Mouse (Mus musculus) limb, embryonic 15.5 days (tissue): Measurements from ENCODE around the gene Fads6. TPM values are rescaled to one million over a fixed set of nuclear protein-coding genes. Genes with fewer than 3 reads are reported as not detected.

ENCODE experiments used
- ATAC-seq: fragments of 200-750 bp; cut with Nextera tagmentation; 2 replicates; pipeline ENCODE4 v1.8.0; 2017; ENCODE audit warnings: low read depth, moderate TSS enrichment; ENCODE audit not compliant: insufficient number of reproducible peaks, low FRiP score, low TSS enrichment
- H3K27ac ChIP-seq: fragments of 300-500 bp; sonication (generic); 2 replicates; pipeline ENCODE4 v1.5.1; 2015; ENCODE audit warnings: moderate library complexity, mild to moderate bottlenecking, inconsistent platforms
- H3K27me3 ChIP-seq: fragments of 300-500 bp; sonication (generic); 2 replicates; pipeline ENCODE4 v1.6.1; 2015; ENCODE audit warnings: inconsistent platforms
- H3K36me3 ChIP-seq: fragments of 300-500 bp; sonication (generic); 2 replicates; pipeline ENCODE4 v1.6.1; 2015; ENCODE audit warnings: inconsistent platforms
- H3K4me1 ChIP-seq: fragments of 300-500 bp; sonication (generic); 2 replicates; pipeline ENCODE4 v1.6.1; 2015; ENCODE audit warnings: inconsistent platforms
- H3K4me2 ChIP-seq: fragments of 300-500 bp; sonication (generic); 2 replicates; pipeline ENCODE4 v1.6.1; 2015; ENCODE audit warnings: mild to moderate bottlenecking, inconsistent platforms
- H3K4me3 ChIP-seq: fragments of 300-500 bp; sonication (generic); 2 replicates; pipeline ENCODE4 v1.5.1; 2015; ENCODE audit warnings: mild to moderate bottlenecking, inconsistent platforms
- H3K9ac ChIP-seq: fragments of 300-500 bp; sonication (generic); 2 replicates; pipeline ENCODE4 v1.6.1; 2015; ENCODE audit warnings: inconsistent platforms
- H3K9me3 ChIP-seq: fragments of 300-500 bp; sonication (generic); 2 replicates; pipeline ENCODE4 v1.6.1; 2016; ENCODE audit warnings: inconsistent platforms
- WGBS: fragments of 180-500 bp; shearing (Covaris S2); methylation state at CpG from one replicate; pipeline ENCODE4 v1.1.7; 2015; 5-methylcytosine and 5-hydroxymethylcytosine counted together
- polyA plus RNA-seq: library from polyadenylated mRNA; unstranded; fragments of >200 nt; fragmentation: Nextera tagmentation; extraction: Ambion mirVana; gene quantifications from 2 replicates; pipeline ENCODE4 v1.2.1, GENCODE M21; 2015

Gene Fads6
- polyA plus RNA-seq, 1 experiment from 2014 or later = 0.24 TPM

GRCm38 (mm10) chr11:115296471-115297210 is 822 bp downstream of the Fads6 start:
- H3K9ac ChIP-seq = no peak overlapping the region

GRCm38 (mm10) chr11:115295939-115296338 is 1.5 kb downstream of the Fads6 start:
- Histone ChIP-seq H3K36me3 (no peaks in the 10 kb centered on the region), H3K27me3 (peaks cover 44% of the 10 kb centered on the region)

More at GRCm38 (mm10) chr11:115296471-115297210, 822 bp downstream of the Fads6 start:
- Histone ChIP-seq H3K4me3 (peak overlapping the region; percentile 43), H3K27me3 (peaks cover 44% of the 10 kb centered on the region), H3K4me1 (peaks cover 8% of the 10 kb centered on the region), H3K27ac (no peak overlapping the region), H3K9me3 (no peaks in the 10 kb centered on the region), H3K4me2 (peak overlapping the region; percentile 82), H3K36me3 (no peaks in the 10 kb centered on the region)
- no peak for ATAC-seq
- WGBS = 54% methylated on average over 21 of the region's 21 CpGs

GRCm38 (mm10) chr11:115292631-115293375 is 4.7 kb downstream of the Fads6 start:
- no peak overlapping the region for H3K27ac ChIP-seq
- no peak overlapping the region for H3K4me3 ChIP-seq
- H3K9ac ChIP-seq = no peak overlapping the region
- no peak overlapping the region for H3K4me2 ChIP-seq
- WGBS = 60% methylated on average over 14 of the region's 14 CpGs
- no peak for ATAC-seq
- peaks cover 22% of the 10 kb centered on the region for H3K27me3 ChIP-seq
- peaks cover 8% of the 10 kb centered on the region for H3K4me1 ChIP-seq
- H3K9me3 ChIP-seq = no peaks in the 10 kb centered on the region
- H3K36me3 ChIP-seq = no peaks in the 10 kb centered on the region

More at GRCm38 (mm10) chr11:115295939-115296338, 1.5 kb downstream of the Fads6 start:
- no peaks in the 10 kb centered on the region for H3K9me3 ChIP-seq
- no peak overlapping the region for H3K4me3 ChIP-seq
- ATAC-seq = no peak
- H3K9ac ChIP-seq = no peak overlapping the region
- H3K4me2 ChIP-seq = no peak overlapping the region
- H3K27ac ChIP-seq = no peak overlapping the region
- WGBS = 82% methylated on average over 11 of the region's 11 CpGs
- peaks cover 8% of the 10 kb centered on the region for H3K4me1 ChIP-seq

GRCm38 (mm10) chr11:115291503-115291902 is 6.0 kb downstream of the Fads6 start:
- H3K36me3 ChIP-seq = no peaks in the 10 kb centered on the region
- no peak overlapping the region for H3K9ac ChIP-seq
- H3K27ac ChIP-seq = no peak overlapping the region
- H3K9me3 ChIP-seq = no peaks in the 10 kb centered on the region
- peaks cover 10% of the 10 kb centered on the region for H3K27me3 ChIP-seq
- ATAC-seq = no peak
- WGBS = 76% methylated on average over 10 of the region's 10 CpGs
- no peaks in the 10 kb centered on the region for H3K4me1 ChIP-seq
- no peak overlapping the region for H3K4me3 ChIP-seq
- H3K4me2 ChIP-seq = no peak overlapping the region

- H3K27me3 ChIP-seq = peaks cover 4% of the 10 kb centered on the region
- H3K27ac ChIP-seq = no peak overlapping the region
- no peak overlapping the region for H3K4me3 ChIP-seq
- WGBS = 62% methylated on average over 6 of the region's 6 CpGs
- no peak overlapping the region for H3K9ac ChIP-seq
- no peak overlapping the region for H3K4me2 ChIP-seq
- no peak for ATAC-seq
- no peaks in the 10 kb centered on the region for H3K9me3 ChIP-seq
- H3K36me3 ChIP-seq = no peaks in the 10 kb centered on the region
- H3K4me1 ChIP-seq = no peaks in the 10 kb centered on the region
Measured at GRCm38 (mm10) chr11:115290919-115291318, 6.5 kb downstream of the Fads6 start.

DNA sequence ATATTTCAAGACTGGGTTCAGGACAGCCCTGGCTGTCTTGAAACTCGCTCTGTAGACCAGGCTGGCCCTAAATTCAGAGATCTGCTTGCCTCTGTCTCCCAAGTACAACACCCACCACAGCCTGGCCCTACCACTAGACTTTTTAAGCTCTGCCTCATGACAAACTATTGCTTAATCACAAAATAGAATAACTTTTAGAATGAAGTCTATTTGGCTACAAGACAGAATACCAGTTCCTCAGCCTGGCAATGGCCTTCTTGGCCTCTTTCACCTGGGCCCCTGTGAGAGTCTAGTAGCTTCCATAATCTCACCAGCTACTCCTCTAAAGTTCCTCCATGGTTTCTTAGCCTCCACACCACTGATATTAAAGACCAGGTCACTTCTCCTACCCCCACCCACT is 7.1 kb downstream of the Fads6 start:
- no peaks in the 10 kb centered on the region; the same call in 1 of the 2 replicates for H3K27me3 ChIP-seq
- ATAC-seq = no peak
- H3K36me3 ChIP-seq = no peaks in the 10 kb centered on the region
- no peak overlapping the region for H3K4me2 ChIP-seq
- no peak overlapping the region for H3K27ac ChIP-seq
- H3K4me1 ChIP-seq = no peaks in the 10 kb centered on the region
- 84% methylated on average over 1 of the region's 1 CpGs for WGBS
- H3K9me3 ChIP-seq = no peaks in the 10 kb centered on the region
- no peak overlapping the region for H3K9ac ChIP-seq
- no peak overlapping the region for H3K4me3 ChIP-seq

GRCm38 (mm10) chr11:115289885-115290284 is 7.6 kb downstream of the Fads6 start:
- H3K27ac ChIP-seq = no peak overlapping the region
- no peaks in the 10 kb centered on the region for H3K36me3 ChIP-seq
- H3K9me3 ChIP-seq = no peaks in the 10 kb centered on the region
- no peaks in the 10 kb centered on the region; the same call in 1 of the 2 replicates for H3K27me3 ChIP-seq
- H3K4me1 ChIP-seq = no peaks in the 10 kb centered on the region
- 72% methylated on average over 8 of the region's 8 CpGs for WGBS
- no peak for ATAC-seq
- no peak overlapping the region for H3K4me2 ChIP-seq
- H3K4me3 ChIP-seq = no peak overlapping the region
- H3K9ac ChIP-seq = no peak overlapping the region

DNA sequence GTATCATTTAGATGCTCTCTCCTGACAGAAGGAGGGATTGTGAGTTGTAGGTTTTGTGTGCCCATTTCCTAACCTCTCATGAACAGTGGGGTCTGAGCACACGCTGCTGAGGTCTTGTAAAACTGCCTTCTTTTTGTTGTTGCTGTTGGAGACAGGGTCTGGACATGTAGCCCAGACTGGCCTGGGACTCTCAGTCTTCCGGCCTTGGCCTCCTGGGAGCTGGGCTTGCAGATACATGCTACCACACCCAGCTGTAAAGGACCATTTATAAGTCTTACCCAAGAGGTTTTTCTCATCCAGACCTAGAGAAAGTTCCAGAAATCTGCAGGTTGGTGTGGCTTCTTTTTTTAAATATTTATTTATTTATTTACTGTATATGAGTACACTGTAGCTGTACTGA is 9.2 kb downstream of the Fads6 start:
- Histone ChIP-seq H3K36me3 (no peaks in the 10 kb centered on the region), H3K4me2 (no peak overlapping the region), H3K4me1 (no peaks in the 10 kb centered on the region), H3K27ac (no peak overlapping the region), H3K9ac (no peak overlapping the region), H3K4me3 (no peak overlapping the region), H3K9me3 (no peaks in the 10 kb centered on the region), H3K27me3 (no peaks in the 10 kb centered on the region; the same call in 1 of the 2 replicates)
- WGBS = 77% methylated on average over 2 of the region's 2 CpGs
- ATAC-seq = no peak

DNA sequence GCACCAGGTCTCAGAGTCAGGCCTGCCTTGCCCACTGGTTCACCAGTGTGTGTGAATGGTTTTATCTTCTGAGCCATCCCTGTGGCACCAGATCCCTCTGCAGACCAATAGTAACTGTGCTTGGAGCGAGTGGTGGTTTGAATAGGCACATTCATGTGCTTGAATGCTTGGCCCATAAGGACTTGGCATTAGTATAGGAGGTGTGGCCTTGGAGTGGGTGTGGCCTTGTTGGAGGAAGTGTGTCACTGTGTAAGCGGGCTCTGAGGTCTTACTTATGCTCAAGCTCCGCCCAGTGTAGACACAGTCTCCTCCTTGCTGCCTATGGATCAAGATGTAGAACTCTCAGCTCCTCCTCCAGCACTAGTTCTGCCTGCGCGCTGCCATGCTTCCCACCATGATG is 10.1 kb downstream of the Fads6 start:
- H3K9ac ChIP-seq = no peak overlapping the region
- no peaks in the 10 kb centered on the region; the same call in 1 of the 2 replicates for H3K27me3 ChIP-seq
- no peak overlapping the region for H3K27ac ChIP-seq
- H3K9me3 ChIP-seq = no peaks in the 10 kb centered on the region
- no peak overlapping the region for H3K4me3 ChIP-seq
- no peak overlapping the region for H3K4me2 ChIP-seq
- 84% methylated on average over 5 of the region's 5 CpGs for WGBS
- H3K4me1 ChIP-seq = no peaks in the 10 kb centered on the region
- no peak for ATAC-seq
- no peaks in the 10 kb centered on the region for H3K36me3 ChIP-seq

- Histone ChIP-seq H3K4me1 (no peaks in the 10 kb centered on the region), H3K9ac (no peak overlapping the region), H3K36me3 (no peaks in the 10 kb centered on the region), H3K9me3 (no peaks in the 10 kb centered on the region), H3K4me2 (no peak overlapping the region), H3K27ac (no peak overlapping the region), H3K27me3 (no peaks in the 10 kb centered on the region; the same call in 1 of the 2 replicates), H3K4me3 (no peak overlapping the region)
- no peak for ATAC-seq
- 70% methylated on average over 19 of the region's 19 CpGs for WGBS
Measured at GRCm38 (mm10) chr11:115286201-115286993, 11.1 kb downstream of the Fads6 start.

GRCm38 (mm10) chr11:115285282-115285681 is 12.2 kb downstream of the Fads6 start:
- Histone ChIP-seq H3K9me3 (no peaks in the 10 kb centered on the region), H3K9ac (no peak overlapping the region), H3K4me2 (no peak overlapping the region), H3K27me3 (no peaks in the 10 kb centered on the region; the same call in 1 of the 2 replicates), H3K4me1 (no peaks in the 10 kb centered on the region), H3K36me3 (no peaks in the 10 kb centered on the region), H3K27ac (no peak overlapping the region), H3K4me3 (no peak overlapping the region)
- 61% methylated on average over 4 of the region's 4 CpGs for WGBS
- ATAC-seq = no peak
